Mouse (Mus musculus) ES-Bruce4 (cell line): Measurements from ENCODE around the gene Lrrc63.

Experiments
- CTCF ChIP-seq: IDR thresholded peaks from one replicate; pipeline ENCODE4 v1.8.1; 2011; ENCODE audit warnings: low read depth, low read length
- EP300 ChIP-seq: IDR thresholded peaks from 2 replicates; pipeline ENCODE4 v1.6.1; 2011; ENCODE audit warnings: low read depth, low read length; ENCODE audit not compliant: insufficient read depth
- POLR2A ChIP-seq: IDR thresholded peaks from one replicate; pipeline ENCODE4 v1.8.1; 2011; ENCODE audit warnings: low read length; ENCODE audit not compliant: insufficient read depth

GRCm38 (mm10) chr14:75176425-75177045 is 45.9 kb upstream of the Lrrc63 start:
- TF ChIP-seq POLR2A (no peak), CTCF (no peak), EP300 (no peak)
